Mouse (Mus musculus) B cell, adult 62 days (primary cell): ENCODE results near the gene Il17rc. TPM values are rescaled to one million over a fixed set of nuclear protein-coding genes. Genes with fewer than 3 reads are reported as not detected.

Experiments used
- total RNA-seq: library from RNA; stranded (reverse); gene quantifications from 4 replicates; pipeline ENCODE4 v1.2.4, GENCODE M21; 2023

Gene Il17rc
- not detected in 4 replicates for total RNA-seq

GRCm38 (mm10) chr6:113471297-113471936 lies at the start of gene Il17rc:
Gene Il17rc (plus strand): TSS chr6:113471427.

GRCm38 (mm10) chr6:113435664-113436205 lies 35.5 kb upstream of the Il17rc start, which contains the start of gene Cidec:
Gene Cidec (minus strand): TSS chr6:113435760.

GRCm38 (mm10) chr6:113442442-113443090 lies 28.7 kb upstream of the Il17rc start, which contains the start of gene Jagn1:
Gene Jagn1 (plus strand): TSS chr6:113442569.

GRCm38 (mm10) chr6:113457952-113458534 lies 13.2 kb upstream of the Il17rc start, which contains the start of gene Il17re:
Gene Il17re (plus strand): TSS chr6:113458484.

GRCm38 (mm10) chr6:113483100-113483615 lies 11.9 kb downstream of the Il17rc start, which contains the start of gene Creld1:
Gene Creld1 (plus strand): TSS chr6:113483297.

GRCm38 (mm10) chr6:113501388-113502084 lies 30.3 kb downstream of the Il17rc start, which contains the start of gene Prrt3:
Gene Prrt3 (minus strand): TSS chr6:113501931.

GRCm38 (mm10) chr6:113530932-113531839 lies 60.0 kb downstream of the Il17rc start, which contains the start of the genes Emc3 and Fancd2:
Gene Emc3 (minus strand): TSS chr6:113531652.
Gene Fancd2 (plus strand): TSS chr6:113531682.

Other genes with a start within 250 kb of the Il17rc start
- 50.6 to 67.4 TPM (median 55.5 TPM) in 4 replicates for gene Mtmr14, start 233.6 kb upstream of the Il17rc start, total RNA-seq
- gene Cpne9, start 189.1 kb upstream of the Il17rc start, total RNA-seq = 1.5 to 3.2 TPM (median 2.4 TPM) in 4 replicates
- gene Brpf1, start 164.3 kb upstream of the Il17rc start, total RNA-seq = 66.6 to 68.3 TPM (median 67.0 TPM) in 4 replicates
- gene Ogg1, start 144.5 kb upstream of the Il17rc start, total RNA-seq = 10.0 to 17.1 TPM (median 12.4 TPM) in 4 replicates
- gene Camk1, start 127.4 kb upstream of the Il17rc start, total RNA-seq = 0.89 to 1.4 TPM (median 1.2 TPM) in 3 of 4 replicates, not detected in the other
- 26.6 to 32.6 TPM (median 28.8 TPM) in 4 replicates for gene Tada3, start 93.5 kb upstream of the Il17rc start, total RNA-seq
- gene Arpc4, start 93.3 kb upstream of the Il17rc start, total RNA-seq = 243 to 268 TPM (median 249 TPM) in 4 replicates
- gene Ttll3, start 82.2 kb upstream of the Il17rc start, total RNA-seq = 32.4 to 41.0 TPM (median 37.4 TPM) in 4 replicates
- 10.5 to 20.9 TPM (median 13.6 TPM) in 4 replicates for gene Rpusd3, start 52.1 kb upstream of the Il17rc start, total RNA-seq
- gene Cidec, start 35.7 kb upstream of the Il17rc start, total RNA-seq = not detected in 4 replicates
- gene Jagn1, start 28.9 kb upstream of the Il17rc start, total RNA-seq = 16.2 to 23.5 TPM (median 20.8 TPM) in 4 replicates
- not detected in 4 replicates for gene Il17re, start 12.9 kb upstream of the Il17rc start, total RNA-seq
- 15.5 to 21.0 TPM (median 16.6 TPM) in 4 replicates for gene Creld1, start 11.9 kb downstream of the Il17rc start, total RNA-seq
- gene Prrt3, start 30.5 kb downstream of the Il17rc start, total RNA-seq = 0.33 to 0.53 TPM (median 0.41 TPM) in 4 replicates
- 78.1 to 83.8 TPM (median 81.8 TPM) in 4 replicates for gene Emc3, start 60.2 kb downstream of the Il17rc start, total RNA-seq
- 1.5 to 3.8 TPM (median 2.6 TPM) in 4 replicates for gene Fancd2, start 60.3 kb downstream of the Il17rc start, total RNA-seq
- gene Fancd2os, start 129.3 kb downstream of the Il17rc start, total RNA-seq = not detected in 4 replicates
- 109 to 116 TPM (median 111 TPM) in 4 replicates for gene Brk1, start 133.3 kb downstream of the Il17rc start, total RNA-seq
- 26.1 to 34.3 TPM (median 32.7 TPM) in 4 replicates for gene Vhl, start 152.5 kb downstream of the Il17rc start, total RNA-seq
- gene Irak2, start 167.0 kb downstream of the Il17rc start, total RNA-seq = 159 to 180 TPM (median 169 TPM) in 4 replicates
- gene Tatdn2, start 225.6 kb downstream of the Il17rc start, total RNA-seq = 211 to 234 TPM (median 215 TPM) in 4 replicates
- gene Ghrl, start 248.5 kb downstream of the Il17rc start, total RNA-seq = 2.9 to 3.5 TPM (median 3.2 TPM) in 4 replicates